Mouse (Mus musculus): Measurements from ENCODE around the gene Triobp.

DNA sequence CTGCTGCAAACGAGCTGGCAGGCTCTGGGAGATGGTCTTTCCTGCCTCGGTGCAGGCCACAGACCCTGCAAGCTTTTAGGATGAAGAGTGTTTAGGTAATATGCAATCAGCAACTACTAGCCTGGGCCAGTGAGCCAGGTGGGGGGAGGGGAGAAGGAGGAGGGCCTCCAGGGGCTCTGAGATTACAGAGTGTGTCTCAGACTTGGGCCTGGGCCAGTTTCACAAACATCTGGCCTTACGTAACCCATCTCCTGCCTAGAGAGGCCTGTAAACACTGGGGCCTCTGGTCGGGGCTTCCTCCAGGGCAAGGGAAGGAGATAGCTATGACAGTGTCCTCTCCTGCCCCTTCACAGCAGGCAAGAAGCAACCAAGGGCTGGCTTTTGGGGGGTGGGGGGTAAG, 31.4 kb downstream of the Triobp start:
- 0 out of 2 replicates have a peak, but pooled peaks have one; percentile 23 for TF ChIP-seq POLR2A (IDR thresholded peaks at IDR 0.05; ENCODE audit: insufficient read depth, low read depth, low read length)
- TF ChIP-seq CTCF (IDR thresholded peaks at IDR 0.05), result no peak
- 0 out of 2 replicates have a peak, but pooled peaks have one; percentile 54 for TF ChIP-seq EP300 (IDR thresholded peaks at IDR 0.05; ENCODE audit: insufficient read depth, low read depth, low read length)
